Mouse (Mus musculus): Measurements from ENCODE around the gene Thap12. TPM values are rescaled to one million over a fixed set of nuclear protein-coding genes. Genes with fewer than 3 reads are reported as not detected.

Thap12 gene
- polyA plus RNA-seq (2012; rRNA removed): 31.6 and 42.3 TPM in 2 replicates

GRCm38 (mm10) chr7:98702283-98703240 is at the start of gene Thap12:
Gene Thap12 (plus strand): TSS chr7:98703103.
- peak; percentile 99 for DNase-seq (ENCODE audit: low read depth)

GRCm38 (mm10) chr7:98655681-98656530 is 47.0 kb upstream of the Thap12 start:
- peak; percentile 93 for DNase-seq (ENCODE audit: low read depth)
- TF ChIP-seq POLR2A (IDR thresholded peaks at IDR 0.05; ENCODE audit: borderline replicate concordance, extremely low read depth, insufficient read depth, insufficient read length, poor library complexity, severe bottlenecking) (peak; percentile 40; the same call in 1 of the 2 replicates), CTCF (IDR thresholded peaks at IDR 0.05; ENCODE audit: borderline replicate concordance, extremely low read depth, insufficient read depth, insufficient read length) (0 out of 2 replicates have a peak, but pooled peaks have one; percentile 3)

More at GRCm38 (mm10) chr7:98702283-98703240, at the start of gene Thap12:
- TF ChIP-seq POLR2A (IDR thresholded peaks at IDR 0.05; ENCODE audit: borderline replicate concordance, extremely low read depth, insufficient read depth, insufficient read length, poor library complexity, severe bottlenecking) (peak; percentile 55; the same call in 1 of the 2 replicates), CTCF (IDR thresholded peaks at IDR 0.05; ENCODE audit: borderline replicate concordance, extremely low read depth, insufficient read depth, insufficient read length) (peak; percentile 46)

GRCm38 (mm10) chr7:98656531-98657221 is 46.2 kb upstream of the Thap12 start, which contains the start of gene Emsy:
Gene Emsy (minus strand): TSS chr7:98656783.
- peak; percentile 59; the same call in 1 of the 2 replicates for TF ChIP-seq POLR2A (IDR thresholded peaks at IDR 0.05; ENCODE audit: borderline replicate concordance, extremely low read depth, insufficient read depth, insufficient read length, poor library complexity, severe bottlenecking)
- no peak for TF ChIP-seq CTCF (IDR thresholded peaks at IDR 0.05; ENCODE audit: borderline replicate concordance, extremely low read depth, insufficient read depth, insufficient read length)
- peak; percentile 100 for DNase-seq (ENCODE audit: low read depth)

- peak; percentile 12 for DNase-seq (ENCODE audit: low read depth)
- no peak for TF ChIP-seq POLR2A (IDR thresholded peaks at IDR 0.05; ENCODE audit: borderline replicate concordance, extremely low read depth, insufficient read depth, insufficient read length, poor library complexity, severe bottlenecking)
- TF ChIP-seq CTCF (IDR thresholded peaks at IDR 0.05; ENCODE audit: borderline replicate concordance, extremely low read depth, insufficient read depth, insufficient read length): no peak
Measured at GRCm38 (mm10) chr7:98665166-98665565, 37.7 kb upstream of the Thap12 start.

GRCm38 (mm10) chr7:98665726-98666125 is 37.2 kb upstream of the Thap12 start:
- DNase-seq (ENCODE audit: low read depth): no peak
- no peak for TF ChIP-seq POLR2A (IDR thresholded peaks at IDR 0.05; ENCODE audit: borderline replicate concordance, extremely low read depth, insufficient read depth, insufficient read length, poor library complexity, severe bottlenecking)
- TF ChIP-seq CTCF (IDR thresholded peaks at IDR 0.05; ENCODE audit: borderline replicate concordance, extremely low read depth, insufficient read depth, insufficient read length): no peak

GRCm38 (mm10) chr7:98667956-98668746 is 34.8 kb upstream of the Thap12 start:
- no peak for TF ChIP-seq CTCF (IDR thresholded peaks at IDR 0.05; ENCODE audit: borderline replicate concordance, extremely low read depth, insufficient read depth, insufficient read length)
- no peak for TF ChIP-seq POLR2A (IDR thresholded peaks at IDR 0.05; ENCODE audit: borderline replicate concordance, extremely low read depth, insufficient read depth, insufficient read length, poor library complexity, severe bottlenecking)
- no peak for DNase-seq (ENCODE audit: low read depth)

- no peak for DNase-seq (ENCODE audit: low read depth)
- TF ChIP-seq POLR2A (IDR thresholded peaks at IDR 0.05; ENCODE audit: borderline replicate concordance, extremely low read depth, insufficient read depth, insufficient read length, poor library complexity, severe bottlenecking): no peak
- TF ChIP-seq CTCF (IDR thresholded peaks at IDR 0.05; ENCODE audit: borderline replicate concordance, extremely low read depth, insufficient read depth, insufficient read length): no peak
Measured at GRCm38 (mm10) chr7:98670831-98671230, 32.1 kb upstream of the Thap12 start.

GRCm38 (mm10) chr7:98671416-98671815 is 31.5 kb upstream of the Thap12 start:
- TF ChIP-seq POLR2A (IDR thresholded peaks at IDR 0.05; ENCODE audit: borderline replicate concordance, extremely low read depth, insufficient read depth, insufficient read length, poor library complexity, severe bottlenecking) (no peak), CTCF (IDR thresholded peaks at IDR 0.05; ENCODE audit: borderline replicate concordance, extremely low read depth, insufficient read depth, insufficient read length) (no peak)
- DNase-seq (ENCODE audit: low read depth): no peak

GRCm38 (mm10) chr7:98672241-98672955 is 30.5 kb upstream of the Thap12 start:
- DNase-seq (ENCODE audit: low read depth): peak; percentile 9
- TF ChIP-seq POLR2A (IDR thresholded peaks at IDR 0.05; ENCODE audit: borderline replicate concordance, extremely low read depth, insufficient read depth, insufficient read length, poor library complexity, severe bottlenecking): no peak
- TF ChIP-seq CTCF (IDR thresholded peaks at IDR 0.05; ENCODE audit: borderline replicate concordance, extremely low read depth, insufficient read depth, insufficient read length): no peak
